Mouse (Mus musculus) MEL (cell line): Measurements from ENCODE around the gene Olfr706.
"Not testable (repeated sequence)": the region's sequence is repeated elsewhere in the genome, so short reads cannot be mapped to it uniquely, and the experiment has no call there.

Experiments
- CHD1 ChIP-seq: IDR thresholded peaks from 2 replicates; pipeline ENCODE4 v1.6.1; 2012; ENCODE audit warnings: low read depth, mild to moderate bottlenecking, inconsistent platforms, low read length, improper control_type of control experiment
- CHD2 ChIP-seq: IDR thresholded peaks from 2 replicates; pipeline ENCODE4 v1.6.1; 2011; ENCODE audit warnings: low read length, improper control_type of control experiment
- CTCF ChIP-seq, 3 experiments: IDR thresholded peaks in 2 of 3; conservative IDR thresholded peaks in 1 of 3; 2 replicates each; pipeline ENCODE4 v1.5.1; 2011 to 2012; ENCODE audit warnings: low read length in 3 of 3, low read depth in 2 of 3, mild to moderate bottlenecking in 2 of 3, improper control_type of control experiment in 1 of 3, inconsistent platforms in 1 of 3, mixed read lengths in 1 of 3, moderate library complexity in 1 of 3; ENCODE audit not compliant: control insufficient read depth in 1 of 3, insufficient read depth in 1 of 3, poor library complexity in 1 of 3, severe bottlenecking in 1 of 3
- E2F4 ChIP-seq: IDR thresholded peaks from 2 replicates; pipeline ENCODE4 v1.6.1; 2011; ENCODE audit warnings: low read depth, low read length, improper control_type of control experiment, borderline replicate concordance
- KAT2A ChIP-seq: conservative IDR thresholded peaks from 2 replicates; pipeline ENCODE4 v1.6.1; 2012; ENCODE audit warnings: low read depth, low read length, improper control_type of control experiment, inconsistent platforms
- POLR2A ChIP-seq, 2 experiments: IDR thresholded peaks; 2 replicates each; pipeline ENCODE4 v1.6.1; 2011 to 2012; ENCODE audit warnings: low read length in 2 of 2, mild to moderate bottlenecking in 2 of 2, control low read depth in 1 of 2, improper control_type of control experiment in 1 of 2, low read depth in 1 of 2, moderate library complexity in 1 of 2; ENCODE audit not compliant: control insufficient read depth in 1 of 2, insufficient read depth in 1 of 2, poor library complexity in 1 of 2
- POLR2AphosphoS2 ChIP-seq: IDR thresholded peaks from 2 replicates; pipeline ENCODE4 v1.6.1; 2011; ENCODE audit warnings: low read length, improper control_type of control experiment
- RCOR1 ChIP-seq: IDR thresholded peaks from 2 replicates; pipeline ENCODE4 v1.6.1; 2012; ENCODE audit warnings: low read depth, mild to moderate bottlenecking, inconsistent platforms, low read length, improper control_type of control experiment
- SIN3A ChIP-seq: IDR thresholded peaks from 2 replicates; pipeline ENCODE4 v1.6.1; 2012; ENCODE audit warnings: low read length, improper control_type of control experiment, inconsistent platforms
- TBP ChIP-seq: IDR thresholded peaks from 2 replicates; pipeline ENCODE4 v1.8.0; 2011; ENCODE audit warnings: low read depth, low read length, improper control_type of control experiment
- USF2 ChIP-seq, 2 experiments: IDR thresholded peaks; 2 replicates each; pipeline ENCODE4 v1.6.1; 2011 to 2012; ENCODE audit warnings: improper control_type of control experiment in 2 of 2, low read length in 2 of 2, borderline replicate concordance in 1 of 2, inconsistent platforms in 1 of 2, low read depth in 1 of 2, mild to moderate bottlenecking in 1 of 2; ENCODE audit not compliant: insufficient read depth in 1 of 2
- ZMIZ1 ChIP-seq: IDR thresholded peaks from 2 replicates; pipeline ENCODE4 v1.6.1; 2012; ENCODE audit warnings: low read depth, mild to moderate bottlenecking, inconsistent platforms, low read length, improper control_type of control experiment, moderate library complexity

GRCm38 (mm10) chr7:106901141-106901540 is 13.2 kb upstream of the Olfr706 start, which contains the start of gene Olfr707:
- TF ChIP-seq CTCF (IDR thresholded peaks at IDR 0.05 in 2 of 3, conservative IDR thresholded peaks at IDR 0.05 in 1 of 3; ENCODE audit: control insufficient read depth in 1 of 3, insufficient read depth in 1 of 3, low read depth in 2 of 3, low read length in 3 of 3, poor library complexity in 1 of 3, severe bottlenecking in 1 of 3); ZMIZ1; TBP; CHD2; CHD1; KAT2A; POLR2A (IDR thresholded peaks at IDR 0.05; ENCODE audit: control insufficient read depth in 1 of 2, insufficient read depth in 1 of 2, low read depth in 1 of 2, low read length in 2 of 2, poor library complexity in 1 of 2); SIN3A; E2F4; POLR2AphosphoS2; USF2 (IDR thresholded peaks at IDR 0.05; ENCODE audit: borderline replicate concordance in 1 of 2, insufficient read depth in 1 of 2, low read depth in 1 of 2, low read length in 2 of 2); RCOR1: not testable (repeated sequence)
